Mouse (Mus musculus): ENCODE results near the gene Synpo2l. TPM values are rescaled to one million over a fixed set of nuclear protein-coding genes. Genes with fewer than 3 reads are reported as not detected.
"Not testable (repeated sequence)": the region's sequence is repeated elsewhere in the genome, so short reads cannot be mapped to it uniquely, and the experiment has no call there.

Synpo2l gene
- total RNA-seq, 1 experiment, result 1.1 TPM

- Histone ChIP-seq H3K9me3 (ENCODE audit: control insufficient read depth, insufficient read depth, low read depth, low read length) (no peaks in the 10 kb centered on the region), H3K27ac (ENCODE audit: insufficient read depth, low read depth, low read length, poor library complexity, severe bottlenecking) (peak within 1 kb of the TSS; percentile 84), H3K36me3 (ENCODE audit: control insufficient read depth, insufficient read depth, low read length, poor library complexity, severe bottlenecking) (no peaks in the 10 kb centered on the region), H3K4me1 (ENCODE audit: control insufficient read depth in 2 of 2, insufficient read depth in 2 of 2, low read length in 2 of 2, poor library complexity in 1 of 2) (peaks cover 0 to 2% of the 10 kb centered on the region in 2 experiments; a peak in 1 of 4 replicates), H3K9ac (ENCODE audit: insufficient read depth, low read depth, low read length, poor library complexity, severe bottlenecking) (peak within 1 kb of the TSS; percentile 96), H3K4me3 (ENCODE audit: insufficient read depth in 1 of 2, low read depth in 1 of 2, low read length in 2 of 2, poor library complexity in 1 of 2, severe bottlenecking in 1 of 2) (peak within 1 kb of the TSS; percentile 75 to 98)
- DNase-seq (ENCODE audit: low read depth, low spot score), result peak; percentile 98
- TF ChIP-seq CHD2 (IDR thresholded peaks at IDR 0.05; ENCODE audit: low read depth, low read length) (peak; percentile 98), ZNF384 (IDR thresholded peaks at IDR 0.05; ENCODE audit: low read depth, low read length) (no peak)
- in situ Hi-C loops (cut with MboI; ENCODE audit: low sequenced_read_pairs in 2 of 2, unreplicated experiment in 2 of 2), result loop anchor here in 1 of 2 experiments (5.0 kb wide), 1 partner anchor 36 kb away; no protein-coding TSS in a partner anchor
Observed at GRCm38 (mm10) chr14:20640644-20641437, 27.3 kb downstream of the Synpo2l start, which contains the start of gene Usp54. TSS of gene Usp54 (minus strand) at chr14:20641063.

GRCm38 (mm10) chr14:20639918-20640619 lies 28.1 kb downstream of the Synpo2l start:
- no peak for TF ChIP-seq CHD2 (IDR thresholded peaks at IDR 0.05; ENCODE audit: low read depth, low read length)
- TF ChIP-seq HCFC1 (IDR thresholded peaks at IDR 0.05; ENCODE audit: borderline replicate concordance, insufficient read depth, low read length), result no peak
- TF ChIP-seq MAFK (IDR thresholded peaks at IDR 0.05; ENCODE audit: insufficient read depth, low read depth, low read length), result no peak
- peak; percentile 61; the same call in 1 of the 2 replicates for TF ChIP-seq ZNF384 (IDR thresholded peaks at IDR 0.05; ENCODE audit: low read depth, low read length)
- Histone ChIP-seq H3K27ac (ENCODE audit: insufficient read depth, low read depth, low read length, poor library complexity, severe bottlenecking) (peak overlapping the region; percentile 84), H3K4me3 (ENCODE audit: insufficient read depth in 1 of 2, low read depth in 1 of 2, low read length in 2 of 2, poor library complexity in 1 of 2, severe bottlenecking in 1 of 2) (peak overlapping the region; percentile 67 to 98), H3K36me3 (ENCODE audit: control insufficient read depth, insufficient read depth, low read length, poor library complexity, severe bottlenecking) (no peaks in the 10 kb centered on the region), H3K9me3 (ENCODE audit: control insufficient read depth, insufficient read depth, low read depth, low read length) (no peaks in the 10 kb centered on the region), H3K4me1 (ENCODE audit: control insufficient read depth in 2 of 2, insufficient read depth in 2 of 2, low read length in 2 of 2, poor library complexity in 1 of 2) (peaks cover 0 to 2% of the 10 kb centered on the region in 2 experiments; a peak in 1 of 4 replicates), H3K9ac (ENCODE audit: insufficient read depth, low read depth, low read length, poor library complexity, severe bottlenecking) (peak overlapping the region; percentile 86)
- in situ Hi-C loops (cut with MboI; ENCODE audit: low sequenced_read_pairs in 2 of 2, unreplicated experiment in 2 of 2), result loop anchor here in 1 of 2 experiments (5.0 kb wide), 1 partner anchor 37 kb away; no protein-coding TSS in a partner anchor
- DNase-seq (ENCODE audit: low read depth, low spot score), result peak; percentile 63

GRCm38 (mm10) chr14:20638702-20639101 lies 29.5 kb downstream of the Synpo2l start:
- Histone ChIP-seq H3K36me3 (ENCODE audit: control insufficient read depth, insufficient read depth, low read length, poor library complexity, severe bottlenecking) (no peaks in the 10 kb centered on the region), H3K4me3 (ENCODE audit: insufficient read depth in 1 of 2, low read depth in 1 of 2, low read length in 2 of 2, poor library complexity in 1 of 2, severe bottlenecking in 1 of 2) (no peak overlapping the region), H3K4me1 (ENCODE audit: control insufficient read depth in 2 of 2, insufficient read depth in 2 of 2, low read length in 2 of 2, poor library complexity in 1 of 2) (peaks cover 0 to 2% of the 10 kb centered on the region in 2 experiments; a peak in 1 of 4 replicates), H3K9me3 (ENCODE audit: control insufficient read depth, insufficient read depth, low read depth, low read length) (no peaks in the 10 kb centered on the region), H3K9ac (ENCODE audit: insufficient read depth, low read depth, low read length, poor library complexity, severe bottlenecking) (no peak overlapping the region), H3K27ac (ENCODE audit: insufficient read depth, low read depth, low read length, poor library complexity, severe bottlenecking) (no peak overlapping the region; the same call in 1 of the 2 replicates)
- no peak for DNase-seq (ENCODE audit: low read depth, low spot score)
- in situ Hi-C loops (cut with MboI; ENCODE audit: low sequenced_read_pairs in 2 of 2, unreplicated experiment in 2 of 2), result no loop called here
- TF ChIP-seq HCFC1 (IDR thresholded peaks at IDR 0.05; ENCODE audit: borderline replicate concordance, insufficient read depth, low read length) (no peak), ZNF384 (IDR thresholded peaks at IDR 0.05; ENCODE audit: low read depth, low read length) (no peak), MAFK (IDR thresholded peaks at IDR 0.05; ENCODE audit: insufficient read depth, low read depth, low read length) (no peak), ZC3H11A (IDR thresholded peaks at IDR 0.05; ENCODE audit: borderline replicate concordance, low read depth, low read length) (no peak)

GRCm38 (mm10) chr14:20637818-20638574 lies 30.2 kb downstream of the Synpo2l start:
- TF ChIP-seq MAFK (IDR thresholded peaks at IDR 0.05; ENCODE audit: insufficient read depth, low read depth, low read length) (peak; percentile 77), ZC3H11A (IDR thresholded peaks at IDR 0.05; ENCODE audit: borderline replicate concordance, low read depth, low read length) (no peak)
- in situ Hi-C loops (cut with MboI; ENCODE audit: low sequenced_read_pairs in 2 of 2, unreplicated experiment in 2 of 2), result no loop called here

GRCm38 (mm10) chr14:20636968-20637367 lies 31.2 kb downstream of the Synpo2l start:
- in situ Hi-C loops (cut with MboI; ENCODE audit: low sequenced_read_pairs in 2 of 2, unreplicated experiment in 2 of 2); H3K4me1 ChIP-seq (ENCODE audit: control insufficient read depth in 2 of 2, insufficient read depth in 2 of 2, low read length in 2 of 2, poor library complexity in 1 of 2); DNase-seq (ENCODE audit: low read depth, low spot score); H3K27ac ChIP-seq (ENCODE audit: insufficient read depth, low read depth, low read length, poor library complexity, severe bottlenecking); H3K9ac ChIP-seq (ENCODE audit: insufficient read depth, low read depth, low read length, poor library complexity, severe bottlenecking); H3K36me3 ChIP-seq (ENCODE audit: control insufficient read depth, insufficient read depth, low read length, poor library complexity, severe bottlenecking); H3K4me3 ChIP-seq (ENCODE audit: insufficient read depth in 1 of 2, low read depth in 1 of 2, low read length in 2 of 2, poor library complexity in 1 of 2, severe bottlenecking in 1 of 2); H3K9me3 ChIP-seq (ENCODE audit: control insufficient read depth, insufficient read depth, low read depth, low read length): not testable (repeated sequence)

More at GRCm38 (mm10) chr14:20637818-20638574, 30.2 kb downstream of the Synpo2l start:
- no peak overlapping the region for H3K4me3 ChIP-seq (ENCODE audit: insufficient read depth in 1 of 2, low read depth in 1 of 2, low read length in 2 of 2, poor library complexity in 1 of 2, severe bottlenecking in 1 of 2)
- no peaks in the 10 kb centered on the region for H3K9me3 ChIP-seq (ENCODE audit: control insufficient read depth, insufficient read depth, low read depth, low read length)
- H3K4me1 ChIP-seq (ENCODE audit: control insufficient read depth in 2 of 2, insufficient read depth in 2 of 2, low read length in 2 of 2, poor library complexity in 1 of 2), result peaks cover 0 to 2% of the 10 kb centered on the region in 2 experiments; a peak in 1 of 4 replicates
- H3K36me3 ChIP-seq (ENCODE audit: control insufficient read depth, insufficient read depth, low read length, poor library complexity, severe bottlenecking), result no peaks in the 10 kb centered on the region
- H3K9ac ChIP-seq (ENCODE audit: insufficient read depth, low read depth, low read length, poor library complexity, severe bottlenecking), result no peak overlapping the region
- DNase-seq (ENCODE audit: low read depth, low spot score), result no peak
- no peak overlapping the region for H3K27ac ChIP-seq (ENCODE audit: insufficient read depth, low read depth, low read length, poor library complexity, severe bottlenecking)
